Mouse (Mus musculus): ENCODE measurements around the gene Chp2.
A peak's percentile ranks its signal among the peaks of the same experiment; 100 is the strongest.

Gene Chp2

GRCm38 (mm10) chr7:122219315-122219801, at the start of gene Chp2:
Gene Chp2, plus strand, starts transcription at chr7:122219496.
- no peak for DNase-seq (ENCODE audit: low read depth, low spot score)

GRCm38 (mm10) chr7:122170705-122171104, 48.6 kb upstream of the Chp2 start:
- no peak for DNase-seq (ENCODE audit: low read depth, low spot score)

GRCm38 (mm10) chr7:122171613-122172012, 47.7 kb upstream of the Chp2 start:
- no peak for DNase-seq (ENCODE audit: low read depth, low spot score)

- no peak for DNase-seq (ENCODE audit: low read depth, low spot score)
Measured at GRCm38 (mm10) chr7:122180720-122181119, 38.6 kb upstream of the Chp2 start.

- DNase-seq (ENCODE audit: low read depth, low spot score): no peak
Measured at GRCm38 (mm10) chr7:122184569-122184968, 34.7 kb upstream of the Chp2 start.

- DNase-seq (ENCODE audit: low read depth, low spot score): no peak
Measured at GRCm38 (mm10) chr7:122186043-122186442, 33.3 kb upstream of the Chp2 start, which contains the start of gene Ern2. Gene Ern2, minus strand, starts transcription at chr7:122186207.

- peak; percentile 64 for DNase-seq (ENCODE audit: low read depth, low spot score)
Measured at GRCm38 (mm10) chr7:122189484-122189883, 29.8 kb upstream of the Chp2 start.

- no peak for DNase-seq (ENCODE audit: low read depth, low spot score)
Measured at GRCm38 (mm10) chr7:122191097-122191496, 28.2 kb upstream of the Chp2 start.

GRCm38 (mm10) chr7:122193919-122194318, 25.4 kb upstream of the Chp2 start:
- no peak for DNase-seq (ENCODE audit: low read depth, low spot score)

GRCm38 (mm10) chr7:122196771-122197170, 22.5 kb upstream of the Chp2 start:
- no peak for DNase-seq (ENCODE audit: low read depth, low spot score)

- DNase-seq (ENCODE audit: low read depth, low spot score): peak; percentile 54
Measured at GRCm38 (mm10) chr7:122197306-122197705, 22.0 kb upstream of the Chp2 start.

GRCm38 (mm10) chr7:122199296-122199695, 20.0 kb upstream of the Chp2 start:
- peak; percentile 32 for DNase-seq (ENCODE audit: low read depth, low spot score)

- DNase-seq (ENCODE audit: low read depth, low spot score): no peak
Measured at GRCm38 (mm10) chr7:122203936-122204335, 15.4 kb upstream of the Chp2 start.

GRCm38 (mm10) chr7:122206121-122206520, 13.2 kb upstream of the Chp2 start:
- DNase-seq (ENCODE audit: low read depth, low spot score): no peak

GRCm38 (mm10) chr7:122208276-122209021, 10.8 kb upstream of the Chp2 start:
- no peak for DNase-seq (ENCODE audit: low read depth, low spot score)

- no peak for DNase-seq (ENCODE audit: low read depth, low spot score)
Measured at GRCm38 (mm10) chr7:122226020-122226742, 6.9 kb downstream of the Chp2 start.

- DNase-seq (ENCODE audit: low read depth, low spot score): no peak
Measured at GRCm38 (mm10) chr7:122226744-122227143, 7.4 kb downstream of the Chp2 start.

GRCm38 (mm10) chr7:122229306-122229705, 10.0 kb downstream of the Chp2 start:
- no peak for DNase-seq (ENCODE audit: low read depth, low spot score)

- no peak for DNase-seq (ENCODE audit: low read depth, low spot score)
Measured at GRCm38 (mm10) chr7:122229916-122230315, 10.6 kb downstream of the Chp2 start.

- no peak for DNase-seq (ENCODE audit: low read depth, low spot score)
Measured at GRCm38 (mm10) chr7:122230866-122231265, 11.6 kb downstream of the Chp2 start.

GRCm38 (mm10) chr7:122238939-122239338, 19.6 kb downstream of the Chp2 start:
- no peak for DNase-seq (ENCODE audit: low read depth, low spot score)

GRCm38 (mm10) chr7:122240413-122241119, 21.3 kb downstream of the Chp2 start:
- DNase-seq (ENCODE audit: low read depth, low spot score): no peak

All from forelimb bud, embryonic 11.5 days (tissue).